Mouse (Mus musculus) heart, adult 2 months (tissue): ENCODE measurements around the gene Dchs1.

Experiments used
- CTCF ChIP-seq: fragments of 200-600 bp; IDR thresholded peaks from 2 replicates; pipeline ENCODE4 v1.8.1; 2022; ENCODE audit warnings: antibody characterized with exemption, mild to moderate bottlenecking, moderate library complexity
- POLR2A ChIP-seq: fragments of 200-500 bp; IDR thresholded peaks from 2 replicates; pipeline ENCODE4 v1.6.1; 2011; ENCODE audit warnings: mild to moderate bottlenecking, low read depth, low read length, control low read depth; ENCODE audit not compliant: insufficient read depth

GRCm38 (mm10) chr7:105726980-105727325 lies 60.5 kb downstream of the Dchs1 start:
- no peak for TF ChIP-seq CTCF
- TF ChIP-seq POLR2A: no peak
